Mouse (Mus musculus) liver, embryonic 13.5 days (tissue): ENCODE measurements at regions not wholly inside any gene's neighbourhood (a gene's known extent, or its start where the extent isn't known, plus 50 kb on each side); places are given as distances from the start of the nearest gene placed in this dataset.

Experiments used
- ATAC-seq: fragments of 200-750 bp; cut with Nextera tagmentation; 2 replicates; pipeline ENCODE4 v1.8.0; 2017; ENCODE audit warnings: low read depth, mild to moderate bottlenecking, moderate number of reproducible peaks, moderate library complexity
- DNase-seq: peaks from one replicate; pipeline ENCODE4 v3.0.0; 2022
- H3K27ac ChIP-seq: fragments of 300-500 bp; sonication (generic); 2 replicates; pipeline ENCODE4 v1.5.1; 2015; ENCODE audit warnings: moderate library complexity, mild to moderate bottlenecking, inconsistent platforms
- H3K27me3 ChIP-seq: fragments of 300-500 bp; sonication (generic); 2 replicates; pipeline ENCODE4 v1.6.1; 2015; ENCODE audit warnings: mild to moderate bottlenecking, inconsistent platforms
- H3K36me3 ChIP-seq: fragments of 300-500 bp; sonication (generic); 2 replicates; pipeline ENCODE4 v1.6.1; 2015; ENCODE audit warnings: mild to moderate bottlenecking, inconsistent platforms
- H3K4me1 ChIP-seq: fragments of 300-500 bp; sonication (generic); replicated peaks from 2 replicates; pipeline ENCODE4 v1.6.1; 2015; ENCODE audit warnings: inconsistent platforms
- H3K4me2 ChIP-seq: fragments of 300-500 bp; sonication (generic); 2 replicates; pipeline ENCODE4 v1.6.1; 2015; ENCODE audit warnings: inconsistent platforms, mild to moderate bottlenecking, moderate library complexity
- H3K4me3 ChIP-seq: fragments of 300-500 bp; sonication (generic); replicated peaks from 2 replicates; pipeline ENCODE4 v1.5.1; 2015; ENCODE audit warnings: mild to moderate bottlenecking, inconsistent platforms
- H3K9ac ChIP-seq: fragments of 300-500 bp; sonication (generic); 2 replicates; pipeline ENCODE4 v1.6.1; 2015; ENCODE audit warnings: mild to moderate bottlenecking, inconsistent platforms
- H3K9me3 ChIP-seq: fragments of 300-500 bp; sonication (generic); replicated peaks from 2 replicates; pipeline ENCODE4 v1.6.1; 2016; ENCODE audit warnings: inconsistent platforms
- WGBS: fragments of 180-500 bp; shearing (Covaris S2); methylation state at CpG from one replicate; pipeline ENCODE4 v1.1.7; 2015; ENCODE audit not compliant: insufficient replicate concordance; 5-methylcytosine and 5-hydroxymethylcytosine counted together

DNA sequence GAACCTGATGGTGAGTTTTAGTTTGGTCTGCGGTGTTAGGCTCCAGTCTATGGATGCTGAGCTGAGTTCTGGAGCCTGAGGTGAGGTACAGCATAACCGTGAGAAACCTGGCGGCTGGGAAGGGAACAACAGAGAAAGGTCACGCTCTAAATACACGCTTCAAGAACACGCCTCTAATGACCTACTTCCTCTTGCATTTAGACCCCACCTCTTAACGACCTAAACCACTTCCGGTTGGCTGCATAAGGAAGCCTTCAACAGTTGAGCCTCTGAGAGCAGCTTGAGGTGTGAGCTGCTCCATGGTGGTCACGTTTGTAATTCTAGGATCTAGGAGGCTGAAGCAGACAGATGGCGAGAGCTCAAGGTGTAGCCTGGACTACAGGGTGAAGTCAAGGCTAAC is 175.8 kb downstream of the Zfp365 start:
- ATAC-seq: no peak
- 55% methylated on average over 10 of the region's 10 CpGs for WGBS
- H3K4me2 ChIP-seq: no peak overlapping the region

DNA sequence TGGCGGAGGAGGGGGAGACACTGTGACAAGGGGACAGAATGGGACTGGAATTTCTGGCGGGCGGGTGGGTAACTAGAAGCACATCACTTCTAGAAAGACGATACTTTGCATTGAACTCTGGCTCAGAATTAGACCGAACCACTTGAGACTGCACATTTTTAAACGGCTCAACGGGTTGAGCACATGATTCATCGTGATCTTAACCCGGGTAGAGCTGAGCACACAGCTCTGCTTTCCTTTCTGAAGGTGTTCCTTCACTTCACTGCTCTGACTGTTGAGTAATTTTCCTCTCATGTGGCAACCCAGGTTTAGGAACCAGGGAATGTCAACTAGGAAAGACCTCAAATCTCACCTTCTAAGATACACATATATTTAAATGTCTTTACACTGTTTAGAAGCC is 180.9 kb downstream of the Zfp365 start:
- Histone ChIP-seq H3K4me2 (no peak overlapping the region), H3K27me3 (no peaks in the 10 kb centered on the region), H3K36me3 (no peaks in the 10 kb centered on the region), H3K4me1 (no peaks in the 10 kb centered on the region), H3K27ac (no peak overlapping the region), H3K9ac (no peak overlapping the region), H3K9me3 (no peaks in the 10 kb centered on the region), H3K4me3 (no peak overlapping the region)
- DNase-seq: no peak
- 66% methylated on average over 9 of the region's 9 CpGs for WGBS
- ATAC-seq: no peak

More for the DNA sequence above, 175.8 kb downstream of the Zfp365 start:
- no peak for DNase-seq
- Histone ChIP-seq H3K36me3 (no peaks in the 10 kb centered on the region), H3K9ac (no peak overlapping the region), H3K27me3 (no peaks in the 10 kb centered on the region), H3K4me1 (no peaks in the 10 kb centered on the region), H3K27ac (no peak overlapping the region), H3K9me3 (no peaks in the 10 kb centered on the region), H3K4me3 (no peak overlapping the region)

DNA sequence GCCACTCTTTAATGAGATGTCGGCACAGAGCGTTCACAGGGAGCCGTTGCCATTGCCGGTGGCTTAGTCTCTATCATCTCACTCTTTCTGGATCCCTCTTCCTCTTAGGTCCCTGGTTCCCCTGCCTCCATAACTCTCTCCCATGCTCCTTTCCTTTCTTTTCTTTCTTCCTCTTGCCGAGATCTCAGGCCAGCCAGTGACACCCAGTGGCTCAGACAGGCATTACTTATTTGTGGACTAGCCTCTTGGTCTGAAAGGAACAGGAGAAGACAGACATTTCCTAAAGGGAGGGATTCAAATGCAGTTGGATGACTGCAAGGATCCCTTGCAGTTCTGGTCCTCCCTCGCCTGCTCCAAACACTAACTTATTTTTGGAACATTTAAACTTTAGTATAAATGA is 180.5 kb upstream of the Ado start:
- H3K27ac ChIP-seq: no peak overlapping the region
- no peaks in the 10 kb centered on the region for H3K36me3 ChIP-seq
- no peak overlapping the region for H3K9ac ChIP-seq
- ATAC-seq (no peak), DNase-seq (no peak)
- H3K4me2 ChIP-seq: no peak overlapping the region
- 35% methylated on average over 6 of the region's 6 CpGs for WGBS
- H3K4me3 ChIP-seq: no peak overlapping the region
- H3K27me3 ChIP-seq: no peaks in the 10 kb centered on the region
- no peaks in the 10 kb centered on the region for H3K4me1 ChIP-seq
- H3K9me3 ChIP-seq: no peaks in the 10 kb centered on the region

DNA sequence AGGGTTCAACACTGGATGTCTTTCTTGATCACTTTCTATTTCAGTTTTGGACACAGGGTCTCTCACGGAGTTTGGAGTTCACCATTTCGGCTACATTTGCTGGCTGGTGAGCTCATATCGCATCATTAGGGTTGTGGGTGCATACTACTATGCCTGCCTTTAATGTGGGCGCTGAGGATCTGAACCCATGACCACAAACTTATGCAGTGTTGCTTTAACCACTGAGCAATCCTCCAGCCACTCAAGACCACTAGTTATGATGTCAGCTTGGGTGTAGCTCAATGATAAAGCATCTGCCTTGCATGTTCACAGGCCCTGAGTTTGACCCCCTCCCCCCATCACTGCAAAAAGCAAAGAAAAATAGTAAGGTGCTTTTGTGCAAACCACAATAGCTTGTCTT is 178.8 kb upstream of the Ado start:
- Histone ChIP-seq H3K9ac (no peak overlapping the region), H3K4me1 (no peaks in the 10 kb centered on the region), H3K27me3 (no peaks in the 10 kb centered on the region), H3K9me3 (no peaks in the 10 kb centered on the region), H3K4me3 (no peak overlapping the region), H3K27ac (no peak overlapping the region), H3K4me2 (no peak overlapping the region), H3K36me3 (no peaks in the 10 kb centered on the region)
- no peak for DNase-seq
- WGBS: 67% methylated on average over 4 of the region's 4 CpGs
- ATAC-seq: no peak

DNA sequence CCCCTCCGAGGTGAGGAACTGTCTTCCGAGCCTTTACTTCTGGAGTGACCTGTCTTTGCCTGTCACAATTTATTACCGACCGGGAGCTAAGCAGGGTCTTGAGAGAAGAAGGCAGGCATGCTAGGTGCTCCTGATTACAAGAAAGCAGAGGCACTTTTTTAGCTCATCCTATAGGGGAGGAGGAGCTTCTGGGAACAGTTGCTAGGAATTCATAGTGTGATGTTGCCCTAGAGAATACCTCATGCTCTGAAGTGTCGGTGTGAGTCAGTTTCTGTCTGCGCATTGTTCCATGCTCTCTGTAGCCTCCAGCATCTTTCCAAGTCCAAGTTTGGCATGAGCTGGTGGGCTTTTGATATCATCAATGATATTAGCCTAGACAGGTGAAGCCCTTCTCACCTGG is 178.0 kb upstream of the Ado start:
- WGBS: 75% methylated on average over 6 of the region's 6 CpGs
- H3K4me3 ChIP-seq: no peak overlapping the region
- H3K27ac ChIP-seq: no peak overlapping the region
- ATAC-seq (no peak), DNase-seq (no peak)
- no peaks in the 10 kb centered on the region for H3K36me3 ChIP-seq
- H3K9ac ChIP-seq: no peak overlapping the region
- no peaks in the 10 kb centered on the region for H3K4me1 ChIP-seq
- no peaks in the 10 kb centered on the region for H3K27me3 ChIP-seq
- H3K4me2 ChIP-seq: no peak overlapping the region
- no peaks in the 10 kb centered on the region for H3K9me3 ChIP-seq

DNA sequence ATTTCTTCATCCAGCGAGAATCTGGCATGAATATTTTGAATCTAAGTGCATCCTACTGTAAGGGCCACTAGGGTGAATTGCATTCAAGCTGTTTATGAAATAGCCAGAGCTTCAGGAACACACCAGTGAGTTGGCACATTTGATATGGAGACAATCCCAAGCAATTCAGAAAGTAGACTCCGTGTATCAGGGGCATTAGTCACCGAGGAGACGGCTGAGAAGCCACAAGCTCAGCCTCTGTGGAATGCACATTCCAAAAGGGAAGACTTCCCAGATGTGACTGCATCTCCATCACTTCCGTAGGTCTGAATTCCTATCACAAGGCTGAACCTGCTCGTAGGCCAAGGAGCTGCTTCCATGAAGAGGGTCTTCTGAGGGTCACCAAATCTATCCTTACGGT is 177.6 kb upstream of the Ado start:
- no peaks in the 10 kb centered on the region for H3K36me3 ChIP-seq
- WGBS: 60% methylated on average over 7 of the region's 7 CpGs
- no peak for DNase-seq
- H3K4me2 ChIP-seq: no peak overlapping the region
- no peak overlapping the region for H3K4me3 ChIP-seq
- H3K9me3 ChIP-seq: no peaks in the 10 kb centered on the region
- H3K27ac ChIP-seq: no peak overlapping the region
- no peak for ATAC-seq
- H3K27me3 ChIP-seq: no peaks in the 10 kb centered on the region
- H3K9ac ChIP-seq: no peak overlapping the region
- H3K4me1 ChIP-seq: no peaks in the 10 kb centered on the region

DNA sequence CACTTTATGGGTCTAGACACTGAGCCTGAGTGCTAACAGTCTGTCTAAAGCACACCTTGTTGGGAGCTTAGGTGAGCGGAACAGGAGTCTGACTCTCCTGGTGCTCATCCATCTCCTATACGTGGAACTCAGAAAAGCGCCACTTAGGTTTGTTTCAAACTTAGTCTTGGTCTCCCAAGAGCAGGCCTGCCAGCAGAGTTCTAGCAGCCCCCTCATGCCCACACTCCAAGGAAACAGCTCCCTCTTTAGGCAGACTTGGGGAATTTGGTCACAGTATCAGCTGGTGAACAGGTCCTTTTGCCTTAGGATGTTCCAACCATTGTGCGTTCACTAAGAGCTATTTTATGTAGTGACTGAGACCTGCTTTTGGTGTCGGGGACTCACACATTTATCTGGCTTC is 173.0 kb upstream of the Ado start:
- no peak for ATAC-seq
- H3K4me2 ChIP-seq: no peak overlapping the region
- H3K9ac ChIP-seq: no peak overlapping the region
- no peaks in the 10 kb centered on the region for H3K9me3 ChIP-seq
- H3K36me3 ChIP-seq: no peaks in the 10 kb centered on the region
- H3K27ac ChIP-seq: no peak overlapping the region
- 39% methylated on average over 5 of the region's 5 CpGs for WGBS
- no peak overlapping the region for H3K4me3 ChIP-seq
- no peak for DNase-seq
- no peaks in the 10 kb centered on the region for H3K27me3 ChIP-seq
- H3K4me1 ChIP-seq: 0 out of 2 replicates have a peak, but pooled peaks cover 2% of the 10 kb centered on the region

DNA sequence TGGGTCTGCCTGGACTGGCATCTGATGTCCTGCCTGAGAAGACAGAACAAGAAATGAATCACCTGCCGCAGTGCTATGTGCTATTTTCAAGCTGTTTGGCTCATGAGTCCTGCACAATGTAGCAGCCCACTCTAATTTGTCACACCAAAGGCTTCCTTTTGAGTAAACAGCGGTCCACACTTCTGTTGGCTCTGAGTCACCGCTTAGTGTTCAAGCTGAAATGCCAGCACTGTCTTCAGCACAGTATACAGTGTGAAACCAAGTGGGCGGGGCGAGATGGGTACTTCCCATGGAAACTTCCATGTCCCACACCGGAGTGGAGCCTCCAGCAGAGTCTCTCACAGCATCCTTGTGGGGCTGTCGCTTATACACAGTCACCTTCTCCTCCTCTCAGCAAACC is 168.8 kb upstream of the Ado start:
- Histone ChIP-seq H3K4me1 (0 out of 2 replicates have a peak, but pooled peaks cover 3% of the 10 kb centered on the region), H3K36me3 (no peaks in the 10 kb centered on the region), H3K4me2 (no peak overlapping the region), H3K27me3 (no peaks in the 10 kb centered on the region), H3K27ac (no peak overlapping the region), H3K9ac (no peak overlapping the region), H3K9me3 (no peaks in the 10 kb centered on the region), H3K4me3 (no peak overlapping the region)
- DNase-seq (no peak), ATAC-seq (no peak)
- WGBS: 75% methylated on average over 7 of the region's 7 CpGs

DNA sequence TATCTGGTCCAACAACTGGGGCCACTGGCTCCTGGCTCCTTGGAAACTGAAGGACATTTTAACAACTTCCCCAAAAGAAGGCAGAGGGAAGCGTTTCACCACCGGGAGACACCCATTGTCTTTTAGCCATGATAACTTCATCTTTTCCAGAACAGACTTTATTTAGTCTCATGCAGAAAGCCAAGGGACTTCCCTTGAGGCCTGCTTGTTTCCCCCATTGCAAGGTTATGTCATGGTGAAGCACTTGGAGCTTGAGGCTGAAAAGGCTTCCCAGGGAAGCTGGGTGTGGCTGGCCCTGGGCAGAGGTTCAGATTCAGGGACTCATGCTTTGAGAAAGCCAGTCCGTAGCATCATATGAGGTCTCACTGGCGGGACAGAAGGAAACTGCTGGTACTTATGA is 166.3 kb upstream of the Ado start:
- Histone ChIP-seq H3K4me2 (no peak overlapping the region), H3K4me3 (no peak overlapping the region), H3K9ac (no peak overlapping the region), H3K27me3 (no peaks in the 10 kb centered on the region), H3K9me3 (no peaks in the 10 kb centered on the region), H3K4me1 (0 out of 2 replicates have a peak, but pooled peaks cover 3% of the 10 kb centered on the region), H3K27ac (no peak overlapping the region), H3K36me3 (no peaks in the 10 kb centered on the region)
- ATAC-seq (no peak), DNase-seq (no peak)
- WGBS: 68% methylated on average over 4 of the region's 4 CpGs

DNA sequence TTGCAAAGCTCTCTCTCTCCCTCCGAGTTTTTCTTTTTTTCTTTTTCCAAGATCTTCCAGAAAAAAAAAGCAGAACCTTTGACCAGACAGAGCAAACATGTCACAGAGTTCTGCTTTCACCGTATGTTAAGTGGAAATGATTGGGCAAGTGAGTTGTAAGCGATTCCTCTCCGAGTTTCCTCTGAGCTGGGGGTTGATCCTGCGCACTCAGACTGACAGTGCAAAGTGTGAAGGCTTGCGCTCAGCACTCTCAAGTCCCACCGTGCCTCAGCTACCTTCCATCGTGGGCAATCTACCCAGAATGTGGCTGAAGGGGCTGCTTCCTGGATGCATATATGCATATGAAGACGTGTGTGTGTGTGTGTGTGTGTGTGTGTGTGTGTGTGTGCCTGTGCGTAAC is 164.3 kb upstream of the Ado start:
- Histone ChIP-seq H3K36me3 (no peaks in the 10 kb centered on the region), H3K4me1 (0 out of 2 replicates have a peak, but pooled peaks cover 3% of the 10 kb centered on the region), H3K4me3 (no peak overlapping the region), H3K27ac (no peak overlapping the region), H3K4me2 (no peak overlapping the region), H3K27me3 (no peaks in the 10 kb centered on the region), H3K9me3 (no peaks in the 10 kb centered on the region), H3K9ac (no peak overlapping the region)
- no peak for DNase-seq
- no peak for ATAC-seq
- WGBS: 47% methylated on average over 10 of the region's 10 CpGs

DNA sequence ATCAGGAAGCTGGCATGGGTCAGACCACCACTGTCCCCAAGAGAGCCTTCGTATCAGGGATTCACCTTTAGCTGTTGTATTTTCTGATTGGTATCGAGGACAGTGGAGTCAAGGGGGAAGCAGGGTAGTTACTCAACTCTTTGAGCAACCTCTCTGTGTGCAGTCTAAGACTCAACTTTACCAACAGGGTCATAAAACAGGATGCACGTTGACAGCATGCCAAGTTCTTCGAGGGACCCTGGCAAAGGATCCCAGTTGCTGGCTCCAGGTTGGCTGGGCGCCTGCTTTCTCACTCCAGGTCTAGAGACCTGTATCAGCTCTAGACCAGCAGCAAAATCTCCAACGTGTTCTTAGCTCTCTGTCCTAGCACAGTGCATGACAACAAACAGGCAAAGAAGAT is 163.9 kb upstream of the Ado start:
- ATAC-seq: no peak
- WGBS: 55% methylated on average over 6 of the region's 6 CpGs
- H3K4me1 ChIP-seq: 0 out of 2 replicates have a peak, but pooled peaks cover 3% of the 10 kb centered on the region
- H3K4me3 ChIP-seq: no peak overlapping the region
- H3K9me3 ChIP-seq: no peaks in the 10 kb centered on the region
- H3K36me3 ChIP-seq: no peaks in the 10 kb centered on the region
- no peak overlapping the region for H3K27ac ChIP-seq
- H3K4me2 ChIP-seq: no peak overlapping the region
- H3K27me3 ChIP-seq: no peaks in the 10 kb centered on the region
- no peak overlapping the region for H3K9ac ChIP-seq
- DNase-seq: no peak

DNA sequence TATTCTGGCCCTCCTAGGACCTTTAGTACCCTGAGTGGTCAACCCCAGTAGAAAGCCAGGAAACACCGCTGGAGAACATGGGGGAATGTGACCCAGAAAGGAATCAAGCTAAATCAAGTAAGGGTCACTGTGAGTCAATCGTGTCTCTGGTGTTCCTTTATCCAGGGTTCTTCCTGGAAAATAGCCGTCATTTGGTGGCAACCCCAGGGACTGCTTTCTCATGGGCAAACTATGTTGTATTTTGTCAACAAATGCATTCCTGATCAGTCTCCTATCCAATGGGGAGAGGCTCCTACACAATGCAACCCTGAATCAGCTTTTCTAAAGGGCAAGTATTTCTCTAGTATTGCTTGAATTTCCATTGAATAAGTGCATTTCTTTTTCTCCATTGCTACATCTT is 163.2 kb upstream of the Ado start:
- Histone ChIP-seq H3K9ac (no peak overlapping the region), H3K27me3 (no peaks in the 10 kb centered on the region), H3K9me3 (no peaks in the 10 kb centered on the region), H3K4me3 (no peak overlapping the region), H3K4me2 (no peak overlapping the region), H3K36me3 (no peaks in the 10 kb centered on the region), H3K4me1 (0 out of 2 replicates have a peak, but pooled peaks cover 3% of the 10 kb centered on the region), H3K27ac (no peak overlapping the region)
- WGBS: 73% methylated on average over 3 of the region's 3 CpGs
- DNase-seq (no peak), ATAC-seq (no peak)
